Mouse (Mus musculus) ES-E14 (cell line): ENCODE results near the gene Tap2. TPM values are rescaled to one million over a fixed set of nuclear protein-coding genes. Genes with fewer than 3 reads are reported as not detected.
"Not testable (repeated sequence)": the region's sequence is repeated elsewhere in the genome, so short reads cannot be mapped to it uniquely, and the experiment has no call there.

Experiments used
- DNase-seq: peaks from one replicate; pipeline ENCODE4 v3.0.0-alpha.2; 2013; ENCODE audit warnings: low read depth, low spot score
- H3K27ac ChIP-seq: 2 replicates; pipeline ENCODE4 v1.5.1; 2012; ENCODE audit warnings: low read depth, mild to moderate bottlenecking, low read length, moderate library complexity, mixed read lengths; ENCODE audit not compliant: poor library complexity, insufficient read depth, severe bottlenecking
- H3K36me3 ChIP-seq: 2 replicates; pipeline ENCODE4 v1.6.1; 2012; ENCODE audit warnings: mild to moderate bottlenecking, low read length, moderate library complexity, mixed read lengths; ENCODE audit not compliant: control insufficient read depth, poor library complexity, insufficient read depth, severe bottlenecking
- H3K4me1 ChIP-seq, 2 experiments: fragments of 150-350 bp in 1 of 2; sonication (generic) in 1 of 2; 2 replicates each; pipeline ENCODE4 v1.6.1; 2012; ENCODE audit warnings: low read length in 2 of 2, mild to moderate bottlenecking in 1 of 2, mixed read lengths in 1 of 2; ENCODE audit not compliant: control insufficient read depth in 2 of 2, insufficient read depth in 2 of 2, poor library complexity in 1 of 2
- H3K4me3 ChIP-seq, 2 experiments: fragments of 150-350 bp in 1 of 2; sonication (generic) in 1 of 2; 2 replicates each; pipeline ENCODE4 v1.5.1; 2012; ENCODE audit warnings: low read length in 2 of 2, low read depth in 1 of 2, mild to moderate bottlenecking in 1 of 2, mixed read lengths in 1 of 2; ENCODE audit not compliant: insufficient read depth in 1 of 2, poor library complexity in 1 of 2, severe bottlenecking in 1 of 2
- H3K9ac ChIP-seq: 2 replicates; pipeline ENCODE4 v1.6.1; 2012; ENCODE audit warnings: low read depth, mild to moderate bottlenecking, low read length, mixed read lengths; ENCODE audit not compliant: poor library complexity, insufficient read depth, severe bottlenecking
- H3K9me3 ChIP-seq: fragments of 150-350 bp; sonication (generic); 2 replicates; pipeline ENCODE4 v1.6.1; 2012; ENCODE audit warnings: low read depth, mild to moderate bottlenecking, low read length; ENCODE audit not compliant: control insufficient read depth, insufficient read depth
- CHD2 ChIP-seq: IDR thresholded peaks from 2 replicates; pipeline ENCODE4 v1.6.1; 2014; ENCODE audit warnings: mild to moderate bottlenecking, low read depth, low read length, inconsistent platforms
- HCFC1 ChIP-seq: IDR thresholded peaks from 2 replicates; pipeline ENCODE4 v1.6.1; 2012; ENCODE audit warnings: low read length, inconsistent platforms, borderline replicate concordance; ENCODE audit not compliant: insufficient read depth
- MAFK ChIP-seq: IDR thresholded peaks from 2 replicates; pipeline ENCODE4 v1.6.1; 2014; ENCODE audit warnings: mild to moderate bottlenecking, low read depth, low read length, inconsistent platforms; ENCODE audit not compliant: insufficient read depth
- ZC3H11A ChIP-seq: IDR thresholded peaks from 2 replicates; pipeline ENCODE4 v1.6.1; 2012; ENCODE audit warnings: low read depth, mild to moderate bottlenecking, inconsistent platforms, low read length, borderline replicate concordance
- ZNF384 ChIP-seq: IDR thresholded peaks from 2 replicates; pipeline ENCODE4 v1.6.1; 2012; ENCODE audit warnings: low read depth, low read length, inconsistent platforms
- in situ Hi-C, 2 experiments: fragments of 600-800 bp; cut with MboI; formaldehyde crosslinking; loops; one replicate each; pipeline ENCODE4 v1.15.1; 2025; ENCODE audit warnings: low sequenced_read_pairs in 2 of 2, inconsistent platforms in 1 of 2; ENCODE audit not compliant: unreplicated experiment in 2 of 2
- total RNA-seq: library from RNA; depleted of rRNA; stranded (reverse); fragments of 300-350 nt; gene quantifications from 2 replicates; pipeline ENCODE4 v1.2.3, GENCODE M21; 2012

The Tap2 gene
- total RNA-seq, 1 experiment, result 4.0 TPM

GRCm38 (mm10) chr17:34217986-34218385, 14.7 kb downstream of the Tap2 start:
- Histone ChIP-seq H3K27ac (no peak overlapping the region), H3K9me3 (peaks cover 4% of the 10 kb centered on the region; the same call in 1 of the 2 replicates), H3K4me3 (no peak overlapping the region), H3K9ac (no peak overlapping the region), H3K36me3 (no peaks in the 10 kb centered on the region; the same call in none of the 2 replicates), H3K4me1 (no peaks in the 10 kb centered on the region)
- TF ChIP-seq HCFC1, result no peak
- no peak for TF ChIP-seq CHD2
- TF ChIP-seq ZNF384, result no peak
- no peak for TF ChIP-seq ZC3H11A
- TF ChIP-seq MAFK, result no peak
- in situ Hi-C loops, result no loop called here
- no peak for DNase-seq

- in situ Hi-C loops, result no loop called here
- no peak overlapping the region for H3K4me3 ChIP-seq
- H3K9me3 ChIP-seq, result peaks cover 4% of the 10 kb centered on the region; the same call in 1 of the 2 replicates
- H3K27ac ChIP-seq, result no peak overlapping the region
- no peaks in the 10 kb centered on the region for H3K4me1 ChIP-seq
- TF ChIP-seq MAFK, result no peak
- TF ChIP-seq ZC3H11A, result no peak
- no peak for TF ChIP-seq CHD2
- TF ChIP-seq HCFC1, result no peak
- TF ChIP-seq ZNF384, result no peak
- DNase-seq, result no peak
- H3K9ac ChIP-seq, result no peak overlapping the region
- H3K36me3 ChIP-seq, result no peaks in the 10 kb centered on the region; the same call in none of the 2 replicates
These were observed 15.3 kb downstream of the Tap2 start for GRCm38 (mm10) chr17:34218675-34219074.

- in situ Hi-C loops, result not testable (repeated sequence)
These were observed 15.8 kb downstream of the Tap2 start for GRCm38 (mm10) chr17:34219096-34219495.

GRCm38 (mm10) chr17:34219801-34220200, 16.5 kb downstream of the Tap2 start:
- DNase-seq, in situ Hi-C loops, H3K36me3 ChIP-seq, H3K4me1 ChIP-seq, H3K27ac ChIP-seq, H3K4me3 ChIP-seq, H3K9ac ChIP-seq, H3K9me3 ChIP-seq: not testable (repeated sequence)

More at GRCm38 (mm10) chr17:34219096-34219495, 15.8 kb downstream of the Tap2 start:
- H3K4me1 ChIP-seq, H3K36me3 ChIP-seq, H3K9ac ChIP-seq, H3K9me3 ChIP-seq, H3K4me3 ChIP-seq, DNase-seq, H3K27ac ChIP-seq: not testable (repeated sequence)

GRCm38 (mm10) chr17:34220401-34220800, 17.1 kb downstream of the Tap2 start:
- H3K27ac ChIP-seq, H3K9ac ChIP-seq, H3K36me3 ChIP-seq, in situ Hi-C loops, DNase-seq, H3K4me1 ChIP-seq, H3K4me3 ChIP-seq: not testable (repeated sequence)
- H3K9me3 ChIP-seq, result peaks cover 12% of the 10 kb centered on the region; the same call in 1 of the 2 replicates
